Mouse (Mus musculus) small intestine, adult 2 months (tissue): Measurements from ENCODE around the gene Cyp27b1.

ENCODE experiments used
- CTCF ChIP-seq: fragments of 200-500 bp; IDR thresholded peaks from 2 replicates; pipeline ENCODE4 v1.5.1; 2012; ENCODE audit warnings: low read depth, mild to moderate bottlenecking, control low read depth, inconsistent platforms, low read length, moderate library complexity, mixed read lengths; ENCODE audit not compliant: insufficient replicate concordance, insufficient read length; ENCODE audit errors: extremely low read depth
- POLR2A ChIP-seq: fragments of 200-500 bp; IDR thresholded peaks from 2 replicates; pipeline ENCODE4 v1.6.1; 2012; ENCODE audit warnings: low read depth, mild to moderate bottlenecking, control low read depth, inconsistent platforms, low read length, moderate library complexity

- no peak for TF ChIP-seq CTCF
- TF ChIP-seq POLR2A: no peak
Observed at GRCm38 (mm10) chr10:127101151-127101550, 53.1 kb downstream of the Cyp27b1 start.
